Mouse (Mus musculus) R1 (cell line): ENCODE data around the gene Tenm4.
A peak's percentile ranks its signal among the peaks of the same experiment; 100 is the strongest.

Experiments used
- DNase-seq: peaks from one replicate; pipeline ENCODE4 v3.0.0-alpha.2; 2018; ENCODE audit warnings: low read depth, low spot score

Gene Tenm4

DNA sequence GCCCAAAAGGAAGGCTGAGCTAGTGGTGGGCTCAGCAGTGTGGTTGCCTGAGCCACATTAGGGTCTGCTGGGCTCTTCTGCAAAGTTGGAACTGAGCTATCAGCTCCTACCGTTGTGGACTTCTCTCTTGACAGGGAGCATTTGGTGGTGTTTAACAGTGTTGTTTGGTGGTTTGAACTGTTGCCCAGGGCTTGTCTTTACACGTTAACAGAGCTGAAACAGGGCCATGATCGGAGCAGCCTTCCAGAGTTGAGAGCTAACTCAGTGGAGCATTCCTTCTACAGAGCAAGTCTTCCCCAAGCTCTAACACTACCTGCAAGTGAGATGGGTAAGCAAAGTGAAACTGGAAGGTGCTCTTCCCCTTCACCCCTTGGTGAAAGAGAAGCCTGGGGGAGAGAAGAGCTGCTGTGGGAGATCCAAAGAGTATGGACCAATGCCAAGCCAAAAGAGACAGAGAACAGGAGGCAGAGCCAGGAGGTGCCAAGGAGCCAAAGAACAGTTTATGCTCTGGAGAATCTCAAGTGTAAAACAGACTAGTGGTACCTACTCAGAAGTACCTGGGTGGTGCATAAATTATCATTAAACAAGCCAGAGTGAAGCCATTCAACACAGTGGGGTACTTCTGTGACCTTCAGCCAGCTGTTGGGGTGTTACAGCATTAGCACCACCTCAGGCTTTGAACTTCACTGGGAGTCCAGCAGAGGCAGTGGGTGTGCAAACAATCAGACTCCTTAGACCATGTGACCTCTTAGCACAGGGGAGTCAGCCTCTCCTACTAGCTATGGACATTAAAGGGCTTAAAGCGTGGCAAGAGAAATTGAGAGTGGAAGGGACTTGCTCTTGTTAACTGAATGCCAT lies 71.5 kb downstream of the Tenm4 start:
- peak; percentile 69 for DNase-seq

DNA sequence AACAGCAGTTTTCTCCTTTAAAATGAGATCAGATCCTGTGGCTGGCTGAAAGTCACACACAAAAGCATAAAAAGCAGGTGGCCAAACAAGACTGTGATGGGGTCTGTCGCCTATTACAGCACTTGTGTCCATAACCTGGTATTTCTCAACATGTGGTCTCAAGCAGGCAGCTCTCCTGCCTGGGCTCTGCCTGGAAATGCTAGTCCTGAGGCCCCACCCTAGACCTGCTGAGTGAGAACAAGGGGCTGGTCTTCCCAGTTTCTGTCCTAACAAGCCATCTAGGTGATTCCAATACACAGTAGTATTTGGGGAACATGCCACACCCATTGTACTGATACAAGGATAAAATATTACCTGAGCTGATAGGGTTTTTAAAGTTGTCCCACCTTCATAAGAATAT lies 73.8 kb downstream of the Tenm4 start:
- peak; percentile 64 for DNase-seq

- no peak for DNase-seq
These were observed 88.6 kb downstream of the Tenm4 start for GRCm38 (mm10) chr7:96259630-96260029.

- no peak for DNase-seq
These were observed 91.1 kb downstream of the Tenm4 start for GRCm38 (mm10) chr7:96262182-96262581.

GRCm38 (mm10) chr7:96265941-96266340 lies 94.9 kb downstream of the Tenm4 start:
- DNase-seq, result no peak

DNA sequence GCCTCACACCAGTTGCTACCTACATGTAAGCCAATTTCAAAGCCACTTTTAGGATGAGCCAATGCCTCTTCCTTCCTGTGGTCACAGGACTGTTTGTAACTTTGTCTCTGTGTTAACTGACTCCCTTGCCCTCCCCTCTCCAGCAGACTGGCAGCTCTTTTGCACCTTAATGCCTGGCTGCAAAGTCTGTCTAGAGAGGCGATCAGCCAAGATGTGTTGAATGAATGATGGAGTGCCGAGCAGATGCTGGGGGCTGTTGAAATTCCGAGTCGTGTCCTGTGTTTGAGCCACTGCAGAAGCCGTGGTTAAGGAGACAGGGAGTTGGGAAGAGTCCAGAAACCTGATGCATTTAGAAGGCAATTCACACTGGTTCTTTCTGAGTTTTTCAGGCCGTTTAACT lies 96.2 kb downstream of the Tenm4 start:
- peak; percentile 9 for DNase-seq

DNA sequence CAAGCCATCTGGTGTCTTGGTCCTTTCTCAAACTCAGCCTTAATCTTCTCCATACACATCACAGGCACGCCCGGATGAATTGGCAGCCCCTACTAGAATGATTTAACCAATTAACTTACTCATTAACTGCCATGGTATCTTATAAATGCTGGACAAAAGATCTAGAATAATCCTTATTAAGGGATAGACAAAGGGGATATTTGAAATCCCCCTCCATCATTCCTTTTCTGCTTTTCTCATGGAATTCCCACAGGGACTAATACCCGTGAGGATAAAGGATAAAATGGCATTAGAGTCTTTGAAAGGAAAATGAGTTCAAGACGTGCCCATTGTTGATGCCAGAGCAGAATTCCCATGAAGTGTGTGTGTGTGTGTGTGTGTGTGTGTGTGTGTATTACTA lies 99.6 kb downstream of the Tenm4 start:
- no peak for DNase-seq

DNA sequence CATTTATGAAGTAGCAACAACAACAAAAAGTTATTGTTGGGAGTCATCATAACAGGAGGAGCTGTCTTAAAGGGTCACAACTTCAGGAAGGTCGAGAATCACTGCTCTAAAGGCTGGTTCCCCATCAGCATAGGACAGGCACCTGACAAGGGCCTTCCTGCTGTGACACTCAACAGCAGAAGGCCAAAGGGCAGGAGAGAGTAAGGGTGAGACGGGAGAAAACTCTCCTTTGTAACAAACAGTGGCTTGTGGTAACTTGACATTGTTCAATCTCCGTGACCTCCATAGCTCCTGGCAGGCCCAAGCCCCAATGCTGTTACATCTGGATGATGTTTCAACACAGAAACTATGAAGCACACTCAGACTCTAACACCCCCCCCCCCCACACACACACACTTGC lies 101.0 kb downstream of the Tenm4 start:
- DNase-seq, result peak; percentile 12

- DNase-seq, result peak; percentile 58
These were observed 103.4 kb downstream of the Tenm4 start for GRCm38 (mm10) chr7:96274486-96274885.

DNA sequence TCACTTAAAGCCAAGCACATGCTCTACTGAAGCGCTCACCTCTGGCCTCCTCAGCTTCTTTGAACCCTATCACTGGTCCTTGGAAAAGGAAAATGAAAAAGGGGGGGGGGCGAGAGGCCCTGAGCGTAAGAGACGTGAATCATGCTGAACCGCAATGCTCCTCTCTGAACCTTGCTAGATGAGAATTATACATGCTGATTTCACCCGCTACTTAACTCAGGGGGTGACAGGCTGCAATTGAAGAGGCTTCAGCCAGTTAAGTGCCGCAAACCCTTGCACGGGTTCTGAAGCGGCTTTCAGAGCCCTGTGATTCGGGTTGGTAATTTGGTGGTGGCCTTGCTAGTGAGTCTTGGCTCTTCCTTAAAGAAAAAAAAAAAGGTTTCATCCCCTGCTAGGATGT lies 106.5 kb downstream of the Tenm4 start:
- no peak for DNase-seq

GRCm38 (mm10) chr7:96278378-96278777 lies 107.3 kb downstream of the Tenm4 start:
- no peak for DNase-seq

DNA sequence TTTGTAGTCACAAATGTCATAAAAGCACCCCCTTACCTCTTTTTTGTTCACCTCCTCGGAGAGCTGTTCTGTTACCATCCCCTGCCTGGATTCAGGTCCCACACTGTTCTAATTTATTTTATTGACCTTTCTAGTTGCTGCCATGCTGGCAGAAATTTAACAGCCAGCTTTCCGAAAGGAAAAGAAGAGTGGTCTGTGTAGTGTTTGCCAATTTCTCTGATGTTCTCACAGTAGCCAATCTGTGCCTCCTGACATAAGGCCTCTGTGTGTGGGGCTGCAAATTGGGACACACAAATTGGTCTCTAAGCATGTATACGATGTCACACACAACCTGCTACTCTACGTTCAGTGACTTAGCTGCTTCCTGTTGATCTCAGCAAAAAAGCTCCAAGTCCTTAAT lies 109.7 kb downstream of the Tenm4 start:
- no peak for DNase-seq

GRCm38 (mm10) chr7:96290576-96290975 lies 119.5 kb downstream of the Tenm4 start:
- DNase-seq, result peak; percentile 16

DNA sequence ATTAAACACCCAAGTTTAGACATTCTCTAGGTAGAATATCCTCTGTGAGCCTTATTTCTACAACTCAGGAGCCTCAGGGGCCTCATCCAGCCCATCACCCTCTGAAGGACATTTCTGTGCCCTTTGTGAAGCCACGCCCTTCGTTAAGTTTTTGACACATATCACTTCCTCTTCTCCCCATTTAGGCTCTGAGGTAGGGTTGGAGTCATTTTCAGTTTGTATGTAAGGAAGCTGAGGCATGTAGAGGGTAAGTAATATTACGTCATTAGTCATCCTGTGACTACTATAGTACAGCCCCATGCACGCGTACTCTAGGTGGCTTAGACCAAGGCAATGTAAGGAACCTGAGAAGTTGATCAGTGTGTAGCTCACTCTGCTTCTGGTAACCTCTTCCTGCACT lies 124.9 kb downstream of the Tenm4 start:
- DNase-seq, result no peak

DNA sequence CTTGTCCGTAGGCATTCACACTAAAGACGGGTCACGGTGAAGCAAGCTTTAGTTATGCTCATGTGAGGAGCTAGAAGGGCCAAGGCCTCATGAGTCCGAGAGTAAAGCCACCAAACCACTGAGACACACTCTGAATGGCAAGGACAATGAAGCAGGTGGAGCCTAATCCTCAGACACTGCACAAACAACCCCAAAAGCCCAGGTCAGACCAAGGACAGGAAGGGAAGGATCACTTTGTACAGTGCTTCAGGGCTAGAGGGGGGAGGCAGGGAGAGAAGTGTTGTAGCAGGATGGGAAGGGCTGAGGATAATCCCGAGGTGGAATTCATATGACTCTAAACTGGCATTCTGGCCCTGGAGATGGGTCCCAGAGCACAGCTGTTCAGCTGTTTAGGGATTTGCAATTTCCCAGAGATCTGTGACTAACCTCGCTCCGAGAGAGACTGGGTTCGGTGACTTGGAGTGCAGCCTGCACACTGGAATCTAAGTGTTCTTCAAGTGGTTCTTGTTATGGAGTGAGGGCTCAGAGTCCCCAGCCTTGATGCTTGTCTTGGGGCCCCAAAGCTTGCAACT lies 129.9 kb downstream of the Tenm4 start:
- DNase-seq, result peak; percentile 70

GRCm38 (mm10) chr7:96301813-96302212 lies 130.8 kb downstream of the Tenm4 start:
- DNase-seq, result peak; percentile 40

- DNase-seq, result no peak
These were observed 132.9 kb downstream of the Tenm4 start for GRCm38 (mm10) chr7:96303963-96304362.

DNA sequence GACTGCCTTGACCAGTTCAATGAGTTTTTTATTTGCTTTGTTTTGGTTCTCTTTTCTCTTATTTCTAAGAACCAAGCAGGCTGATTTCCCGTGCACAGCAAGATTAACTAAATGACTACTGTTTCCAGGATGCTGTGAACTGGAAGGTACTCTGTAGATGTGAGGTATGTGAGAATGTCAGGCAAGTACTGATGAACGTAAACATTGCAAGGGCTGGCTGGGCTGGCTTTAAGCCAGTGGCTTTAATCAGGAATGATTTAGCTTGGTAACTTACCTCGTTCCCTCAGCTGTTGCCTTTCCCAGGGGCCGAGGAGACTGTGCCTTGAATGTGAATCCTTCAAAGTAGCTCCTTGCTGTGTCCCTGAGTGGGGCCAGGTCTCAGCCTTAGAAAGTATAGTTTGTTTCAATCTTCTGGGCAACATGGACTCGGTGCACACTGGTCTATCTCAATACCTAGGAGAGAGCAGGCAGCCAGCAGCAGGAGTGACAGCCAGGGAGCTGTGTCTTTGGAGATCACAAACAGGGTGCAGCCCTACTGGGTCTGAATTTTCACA lies 134.4 kb downstream of the Tenm4 start:
- no peak for DNase-seq

DNA sequence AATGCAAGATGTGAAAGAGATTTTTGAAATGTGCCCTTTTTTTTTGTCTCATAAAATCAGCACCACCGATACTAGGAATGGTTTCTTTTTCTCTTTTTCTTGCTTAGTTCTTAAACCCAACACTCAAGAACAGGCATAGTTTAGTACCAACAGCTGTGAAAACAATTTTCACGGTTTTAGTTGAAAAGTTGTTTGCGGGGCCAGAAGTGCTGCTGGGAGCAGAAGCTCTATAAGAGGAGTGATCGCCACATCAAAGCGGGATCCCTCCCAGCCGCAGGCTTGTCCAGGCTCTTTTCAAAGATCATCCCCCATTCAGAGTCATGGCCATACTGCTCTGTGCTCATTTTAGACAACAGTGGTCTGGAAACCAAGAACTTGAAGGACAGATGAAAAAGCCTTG lies 137.1 kb downstream of the Tenm4 start:
- no peak for DNase-seq

DNA sequence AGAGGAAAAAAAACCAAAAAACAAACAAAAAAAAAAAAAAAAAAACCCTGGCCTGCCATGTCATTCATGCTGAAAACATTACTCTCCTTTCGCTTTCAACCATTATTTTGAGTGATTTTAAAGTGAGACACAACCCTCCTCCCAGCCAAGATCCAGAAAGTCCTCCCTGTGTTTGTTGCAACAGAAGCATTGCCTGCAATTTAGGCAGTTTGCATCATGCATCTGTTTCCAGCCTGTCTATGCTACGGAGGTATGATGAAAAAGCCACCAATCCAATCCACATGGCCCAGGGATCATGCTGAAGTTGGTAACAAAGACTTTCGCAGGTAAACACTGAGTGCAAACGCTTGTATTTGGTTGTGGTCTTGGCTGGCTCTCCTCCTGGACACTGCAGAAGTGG lies 158.3 kb downstream of the Tenm4 start:
- DNase-seq, result no peak

GRCm38 (mm10) chr7:96331186-96331585 lies 160.1 kb downstream of the Tenm4 start:
- DNase-seq, result no peak

GRCm38 (mm10) chr7:96334361-96334760 lies 163.3 kb downstream of the Tenm4 start:
- DNase-seq, result peak; percentile 50

GRCm38 (mm10) chr7:96336376-96336775 lies 165.3 kb downstream of the Tenm4 start:
- DNase-seq, result no peak
